ENCODE assay signal across 13 mouse cellular contexts in genomic region chr10:118504811-118505210, GRCm38 (mm10).
A peak's percentile ranks its signal among the peaks of the same experiment; 100 is the strongest.
DNase-seq lines count a peak whose midpoint lies in the region; ATAC-seq lines count a peak whose summit lies in the region.
"Had no signal": no experiment of that assay in that cellular context is flagged by ENCODE, and none has a peak within 500 bp of the region (broad histone marks: within the 10 kb centered on the region; RNA-seq: fewer than 3 reads in every experiment).

No protein-coding gene starts in this region.

- no peak overlapping the region for H3K9ac ChIP-seq in embryonic facial prominence, embryonic 11.5 days (replicated peaks; ENCODE audit: low read length)
- no peak overlapping the region for H3K9ac ChIP-seq in neural tube, embryonic 15.5 days (replicated peaks)
- H3K9ac ChIP-seq: heart, embryonic 15.5 days; liver, embryonic 14.5 days had no signal

- H3K4me3 ChIP-seq in embryonic facial prominence, embryonic 11.5 days (ENCODE audit: low read depth, low read length), result no peak overlapping the region
- no peak overlapping the region for H3K4me3 ChIP-seq in embryonic facial prominence, embryonic 10.5 days
- H3K4me3 ChIP-seq in neural tube, embryonic 15.5 days (replicated peaks), result no peak overlapping the region
- H3K4me3 ChIP-seq: erythroblast, embryonic 14.5 days; heart, embryonic 15.5 days; midbrain, embryonic 10.5 days had no signal

- peak; percentile 1 for DNase-seq in embryonic facial prominence, embryonic 11.5 days (ENCODE audit: low spot score)
- DNase-seq in embryonic facial prominence, embryonic 10.5 days (ENCODE audit: low spot score), result no peak
- DNase-seq in kidney, postnatal 36 days, result peak; percentile 11 to 15
- no peak for DNase-seq in kidney, adult 8-10 months
- DNase-seq in ES-CJ7 (ENCODE audit: low read depth, low spot score), result peak; percentile 45
- peak; percentile 28 for DNase-seq in adrenal gland, postnatal 14 days
- DNase-seq in gastrocnemius, postnatal 14 days, result no peak

- WGBS in embryonic facial prominence, embryonic 11.5 days, result 62% methylated on average over 4 of the region's 4 CpGs
- WGBS in embryonic facial prominence, embryonic 10.5 days, result 72% methylated on average over 4 of the region's 4 CpGs
- 53% methylated on average over 4 of the region's 4 CpGs for WGBS in neural tube, embryonic 15.5 days

- no peak overlapping the region for H3K27ac ChIP-seq in embryonic facial prominence, embryonic 11.5 days (replicated peaks; ENCODE audit: low read depth, low read length)
- no peak overlapping the region for H3K27ac ChIP-seq in embryonic facial prominence, embryonic 10.5 days (replicated peaks)
- H3K27ac ChIP-seq in neural tube, embryonic 15.5 days (replicated peaks), result no peak overlapping the region
- H3K27ac ChIP-seq: heart, embryonic 15.5 days; liver, embryonic 14.5 days; midbrain, embryonic 10.5 days had no signal

- intact Hi-C loops in gastrocnemius, postnatal 14 days (cut with DNase I; ENCODE audit: low total_unique reads), result no loop called here

- ATAC-seq in embryonic facial prominence, embryonic 11.5 days (replicated peaks; ENCODE audit: insufficient number of reproducible peaks, low FRiP score, low TSS enrichment, low read depth), result no peak
- ATAC-seq in neural tube, embryonic 15.5 days (ENCODE audit: low FRiP score), result no peak
- ATAC-seq: Patski had no signal

- H3K9me3 ChIP-seq in embryonic facial prominence, embryonic 11.5 days (replicated peaks; ENCODE audit: control insufficient read depth, low read length), result no peaks in the 10 kb centered on the region
- no peaks in the 10 kb centered on the region for H3K9me3 ChIP-seq in embryonic facial prominence, embryonic 10.5 days
- no peaks in the 10 kb centered on the region for H3K9me3 ChIP-seq in neural tube, embryonic 15.5 days (replicated peaks)
- H3K9me3 ChIP-seq: heart, embryonic 15.5 days; midbrain, embryonic 10.5 days had no signal

- H3K27me3 ChIP-seq in embryonic facial prominence, embryonic 11.5 days (ENCODE audit: control insufficient read depth, insufficient read depth, low read length), result no peaks in the 10 kb centered on the region
- H3K27me3 ChIP-seq in embryonic facial prominence, embryonic 10.5 days (replicated peaks; ENCODE audit: low read depth, poor library complexity, severe bottlenecking), result no peaks in the 10 kb centered on the region
- no peaks in the 10 kb centered on the region for H3K27me3 ChIP-seq in neural tube, embryonic 15.5 days (replicated peaks)
- H3K27me3 ChIP-seq: heart, embryonic 15.5 days; Patski had no signal

- H3K4me2 ChIP-seq in embryonic facial prominence, embryonic 11.5 days (ENCODE audit: low read depth, low read length), result no peak overlapping the region
- H3K4me2 ChIP-seq in neural tube, embryonic 15.5 days, result no peak overlapping the region
- H3K4me2 ChIP-seq: heart, embryonic 15.5 days had no signal

- no peaks in the 10 kb centered on the region for H3K36me3 ChIP-seq in embryonic facial prominence, embryonic 11.5 days (replicated peaks; ENCODE audit: control insufficient read depth, insufficient read depth, low read depth, low read length)
- no peaks in the 10 kb centered on the region for H3K36me3 ChIP-seq in embryonic facial prominence, embryonic 10.5 days (replicated peaks)
- H3K36me3 ChIP-seq in neural tube, embryonic 15.5 days, result no peaks in the 10 kb centered on the region
- H3K36me3 ChIP-seq: heart, embryonic 15.5 days; midbrain, embryonic 10.5 days had no signal

- H3K4me1 ChIP-seq in embryonic facial prominence, embryonic 11.5 days (ENCODE audit: control insufficient read depth, insufficient read depth, low read length), result no peaks in the 10 kb centered on the region
- no peaks in the 10 kb centered on the region for H3K4me1 ChIP-seq in embryonic facial prominence, embryonic 10.5 days
- no peaks in the 10 kb centered on the region for H3K4me1 ChIP-seq in neural tube, embryonic 15.5 days
- H3K4me1 ChIP-seq: heart, embryonic 15.5 days had no signal

Comparison
In these comparisons a context has a peak if more than half of its experiments do, and no peak if none do; other contexts are left out.
1. DNase-seq: peak in embryonic facial prominence, embryonic 11.5 days (single experiment), kidney, postnatal 36 days (2 of 2), ES-CJ7 (single experiment) and adrenal gland, postnatal 14 days (single experiment); none in embryonic facial prominence, embryonic 10.5 days (single experiment), kidney, adult 8-10 months (0 of 2) and gastrocnemius, postnatal 14 days (single experiment).